Mouse (Mus musculus) MEL (cell line): ENCODE results near the gene Il5.

ENCODE experiments used
- CTCF ChIP-seq, 3 experiments: IDR thresholded peaks in 2 of 3; conservative IDR thresholded peaks in 1 of 3; 2 replicates each; pipeline ENCODE4 v1.5.1; 2011 to 2012; ENCODE audit warnings: low read length in 3 of 3, low read depth in 2 of 3, mild to moderate bottlenecking in 2 of 3, improper control_type of control experiment in 1 of 3, inconsistent platforms in 1 of 3, mixed read lengths in 1 of 3, moderate library complexity in 1 of 3; ENCODE audit not compliant: control insufficient read depth in 1 of 3, insufficient read depth in 1 of 3, poor library complexity in 1 of 3, severe bottlenecking in 1 of 3
- EP300 ChIP-seq, 2 experiments: IDR thresholded peaks; 2 replicates each; pipeline ENCODE4 v1.6.1; 2011; ENCODE audit warnings: improper control_type of control experiment in 2 of 2, low read length in 2 of 2, low read depth in 1 of 2, mild to moderate bottlenecking in 1 of 2
- ETS1 ChIP-seq: IDR thresholded peaks from 2 replicates; pipeline ENCODE4 v1.6.1; 2012; ENCODE audit warnings: low read depth, mild to moderate bottlenecking, inconsistent platforms, low read length, improper control_type of control experiment, moderate library complexity
- MAX ChIP-seq: IDR thresholded peaks from 2 replicates; pipeline ENCODE4 v1.6.1; 2011; ENCODE audit warnings: low read length, improper control_type of control experiment
- MYC ChIP-seq: IDR thresholded peaks from 2 replicates; pipeline ENCODE4 v1.6.1; 2011; ENCODE audit warnings: low read depth, mild to moderate bottlenecking, low read length, improper control_type of control experiment, moderate library complexity
- POLR2A ChIP-seq, 2 experiments: IDR thresholded peaks; 2 replicates each; pipeline ENCODE4 v1.6.1; 2011 to 2012; ENCODE audit warnings: low read length in 2 of 2, mild to moderate bottlenecking in 2 of 2, control low read depth in 1 of 2, improper control_type of control experiment in 1 of 2, low read depth in 1 of 2, moderate library complexity in 1 of 2; ENCODE audit not compliant: control insufficient read depth in 1 of 2, insufficient read depth in 1 of 2, poor library complexity in 1 of 2
- TAL1 ChIP-seq: IDR thresholded peaks from 2 replicates; pipeline ENCODE4 v1.6.1; 2012; ENCODE audit warnings: mild to moderate bottlenecking, inconsistent platforms, low read length, moderate library complexity, mixed read lengths
- USF1 ChIP-seq: IDR thresholded peaks from 2 replicates; pipeline ENCODE4 v1.6.1; 2014; ENCODE audit warnings: low read depth, mild to moderate bottlenecking, inconsistent platforms, low read length, improper control_type of control experiment, moderate library complexity

DNA sequence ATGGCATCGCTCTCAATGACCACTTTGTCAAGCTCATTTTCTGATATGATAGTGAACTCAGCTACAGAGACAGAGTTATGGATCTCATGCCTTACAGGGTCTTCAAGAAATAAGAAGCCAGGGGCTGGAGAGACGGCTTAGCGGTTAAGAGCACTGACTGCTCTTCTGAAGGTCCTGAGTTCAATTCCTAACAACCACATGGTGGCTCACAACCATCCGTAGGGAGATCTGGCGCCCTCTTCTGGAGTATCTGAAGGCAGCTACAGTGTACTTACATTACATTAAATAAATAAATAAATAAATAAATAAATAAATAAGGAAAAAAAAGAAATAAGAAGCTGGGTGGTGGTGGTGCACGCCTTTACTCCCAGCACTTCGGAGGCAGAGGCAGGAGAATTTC lies 13.2 kb downstream of the Il5 start:
- 0 out of 2 replicates have a peak, but pooled peaks have one; percentile 37 for TF ChIP-seq MYC
- TF ChIP-seq ETS1, result no peak
- no peak for TF ChIP-seq TAL1
- TF ChIP-seq EP300 (IDR thresholded peaks at IDR 0.05; ENCODE audit: low read depth in 1 of 2, low read length in 2 of 2), result no peak
- TF ChIP-seq USF1, result no peak
- no peak for TF ChIP-seq POLR2A (IDR thresholded peaks at IDR 0.05; ENCODE audit: control insufficient read depth in 1 of 2, insufficient read depth in 1 of 2, low read depth in 1 of 2, low read length in 2 of 2, poor library complexity in 1 of 2)
- no peak for TF ChIP-seq MAX
- peak; percentile 35 to 59 (median 53); a peak in 5 of 6 replicates for TF ChIP-seq CTCF (IDR thresholded peaks at IDR 0.05 in 2 of 3, conservative IDR thresholded peaks at IDR 0.05 in 1 of 3; ENCODE audit: control insufficient read depth in 1 of 3, insufficient read depth in 1 of 3, low read depth in 2 of 3, low read length in 3 of 3, poor library complexity in 1 of 3, severe bottlenecking in 1 of 3)
